Mouse (Mus musculus): ENCODE data around the gene Haus7.

GRCm38 (mm10) chrX:73486920-73487319, 28.1 kb upstream of the Haus7 start:
- TF ChIP-seq CTCF (conservative IDR thresholded peaks at IDR 0.05; ENCODE audit: low read length) (no peak), NANOG (IDR thresholded peaks at IDR 0.05; ENCODE audit: borderline replicate concordance, low read length) (no peak)

Data from E14TG2a.4 (cell line).